Mouse (Mus musculus) kidney, adult 2 months (tissue): ENCODE results near the gene Wrap53. TPM values are rescaled to one million over a fixed set of nuclear protein-coding genes. Genes with fewer than 3 reads are reported as not detected.
"Not testable (repeated sequence)": the region's sequence is repeated elsewhere in the genome, so short reads cannot be mapped to it uniquely, and the experiment has no call there.

Source experiments
- DNase-seq: peaks from one replicate; pipeline ENCODE4 v3.0.0; 2021
- H3K27ac ChIP-seq: fragments of 200-500 bp; 2 replicates; pipeline ENCODE4 v1.5.1; 2012; ENCODE audit warnings: low read depth, low read length, control low read depth, inconsistent platforms; ENCODE audit not compliant: insufficient read depth
- H3K27me3 ChIP-seq: fragments of 200-500 bp; replicated peaks from 2 replicates; pipeline ENCODE4 v1.6.1; 2012; ENCODE audit warnings: mild to moderate bottlenecking, moderate library complexity, low read length, inconsistent platforms; ENCODE audit not compliant: control insufficient read depth, insufficient read depth
- H3K36me3 ChIP-seq: fragments of 200-500 bp; 2 replicates; pipeline ENCODE4 v1.6.1; 2012; ENCODE audit warnings: mild to moderate bottlenecking, moderate library complexity, low read length, inconsistent platforms; ENCODE audit not compliant: control insufficient read depth, insufficient read depth
- H3K4me1 ChIP-seq: fragments of 200-500 bp; 2 replicates; pipeline ENCODE4 v1.6.1; 2011; ENCODE audit warnings: low read length; ENCODE audit not compliant: control insufficient read depth, insufficient read depth
- H3K4me3 ChIP-seq: fragments of 200-500 bp; 2 replicates; pipeline ENCODE4 v1.5.1; 2011; ENCODE audit warnings: mild to moderate bottlenecking, low read depth, low read length, control low read depth; ENCODE audit not compliant: insufficient read depth
- CTCF ChIP-seq: fragments of 200-500 bp; conservative IDR thresholded peaks from 2 replicates; pipeline ENCODE4 v1.5.1; 2011; ENCODE audit warnings: low read depth, mild to moderate bottlenecking, control low read depth, low read length, moderate library complexity, mixed read lengths; ENCODE audit not compliant: insufficient read depth, insufficient read length
- POLR2A ChIP-seq: fragments of 200-500 bp; IDR thresholded peaks from one replicate; pipeline ENCODE4 v1.6.1; 2011; ENCODE audit warnings: low read depth, low read length, control low read depth
- WGBS: fragments of 180-500 bp; shearing (Covaris S2); methylation state at CpG from one replicate; pipeline ENCODE4 v1.1.7; 2018; 5-methylcytosine and 5-hydroxymethylcytosine counted together
- polyA plus RNA-seq: library from polyadenylated mRNA; depleted of rRNA; stranded (reverse); fragments of >200 nt; gene quantifications from 2 replicates; pipeline ENCODE4 v1.2.3, GENCODE M21; 2012; rRNA removed

Gene Wrap53
- 19.8 and 20.7 TPM in 2 replicates for polyA plus RNA-seq

GRCm38 (mm10) chr11:69580091-69580514, at the start of gene Wrap53, which contains the start of gene Trp53:
TSS of gene Wrap53 (minus strand) at chr11:69580255.
TSS of gene Trp53 (plus strand) at chr11:69580359.
- peak; percentile 98 for DNase-seq
- H3K27me3 ChIP-seq: no peaks in the 10 kb centered on the region
- H3K4me3 ChIP-seq: peak within 1 kb of the TSS; percentile 96
- H3K36me3 ChIP-seq: no peaks in the 10 kb centered on the region
- H3K4me1 ChIP-seq: peaks cover 12% of the 10 kb centered on the region; the same call in 1 of the 2 replicates
- H3K27ac ChIP-seq: peak within 1 kb of the TSS; percentile 98
- under 1% methylated on average over 13 of the region's 13 CpGs for WGBS
- TF ChIP-seq CTCF: no peak
- no peak for TF ChIP-seq POLR2A

- WGBS: 44% methylated on average over 1 of the region's 1 CpGs
- Histone ChIP-seq H3K4me3 (no peak overlapping the region), H3K27me3 (no peaks in the 10 kb centered on the region), H3K4me1 (peaks cover 3% of the 10 kb centered on the region; the same call in 1 of the 2 replicates), H3K36me3 (no peaks in the 10 kb centered on the region), H3K27ac (no peak overlapping the region)
- DNase-seq: peak; percentile 38
- TF ChIP-seq POLR2A: no peak
- peak; percentile 16; the same call in 1 of the 2 replicates for TF ChIP-seq CTCF
Observed at GRCm38 (mm10) chr11:69629802-69630201, 49.7 kb upstream of the Wrap53 start.

DNA sequence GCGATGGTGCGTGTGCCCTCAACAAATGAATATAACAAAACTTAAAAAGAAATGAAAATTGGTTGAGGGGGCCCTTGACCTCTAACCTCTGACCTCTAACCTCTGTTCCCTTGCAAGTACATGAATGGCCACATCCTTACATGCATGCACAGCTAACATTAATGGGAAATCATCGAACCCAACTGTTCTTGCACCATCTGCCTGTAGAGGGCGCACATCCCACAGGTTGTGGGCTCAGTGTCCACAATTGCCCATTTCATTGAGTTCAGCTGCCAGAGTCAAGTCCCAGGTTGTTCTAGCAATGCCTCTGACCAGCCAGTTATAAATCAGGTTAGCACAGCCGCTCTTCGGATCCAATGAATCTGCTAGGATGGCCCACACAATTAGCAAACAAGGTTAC, 48.2 kb upstream of the Wrap53 start:
- TF ChIP-seq POLR2A (no peak), CTCF (peak; percentile 99)
- H3K36me3 ChIP-seq: no peaks in the 10 kb centered on the region
- no peak overlapping the region for H3K27ac ChIP-seq
- 38% methylated on average over 6 of the region's 6 CpGs for WGBS
- no peak overlapping the region for H3K4me3 ChIP-seq
- H3K27me3 ChIP-seq: no peaks in the 10 kb centered on the region
- DNase-seq: peak; percentile 87
- no peaks in the 10 kb centered on the region for H3K4me1 ChIP-seq

DNA sequence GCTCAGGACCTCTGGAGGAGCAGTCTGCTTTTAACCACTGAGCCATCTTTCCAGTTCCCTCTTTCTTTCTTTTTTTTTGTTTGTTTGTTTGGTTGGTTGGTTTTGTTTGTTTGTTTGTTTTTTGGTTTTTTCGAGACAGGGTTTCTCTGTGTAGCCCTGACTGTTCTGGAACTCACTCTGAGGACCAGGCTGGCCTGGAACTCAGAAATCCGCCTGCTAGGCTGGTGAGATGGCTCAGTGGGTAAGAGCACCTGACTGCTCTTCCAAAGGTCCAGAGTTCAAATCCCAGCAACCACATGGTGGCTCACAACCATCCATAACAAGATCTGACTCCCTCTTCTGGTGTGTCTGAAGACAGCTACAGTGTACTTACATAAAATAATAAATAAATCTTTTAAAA, 44.3 kb upstream of the Wrap53 start:
- 84% methylated on average over 2 of the region's 2 CpGs for WGBS
- not testable (repeated sequence) for H3K4me3 ChIP-seq, H3K27ac ChIP-seq, H3K36me3 ChIP-seq, DNase-seq, H3K4me1 ChIP-seq, H3K27me3 ChIP-seq

DNA sequence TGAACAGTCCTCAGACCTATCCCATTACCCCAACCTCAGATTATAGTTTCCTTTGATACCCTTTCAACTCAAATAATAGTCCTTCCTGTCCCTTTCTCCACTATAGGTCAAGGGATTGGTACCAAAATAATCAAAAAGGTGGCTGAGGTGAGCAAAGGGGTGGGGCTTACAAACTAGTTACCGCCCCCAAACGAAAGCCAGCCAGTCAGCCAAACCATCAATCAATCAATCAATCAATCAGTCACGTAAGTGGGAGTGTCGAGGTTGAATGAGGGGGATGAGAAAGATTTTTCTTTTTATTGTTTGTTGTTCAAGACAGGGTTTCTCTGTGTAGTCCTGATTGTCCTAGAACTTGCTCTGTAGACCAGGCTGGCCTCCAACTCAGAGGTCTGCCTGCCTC, 43.0 kb upstream of the Wrap53 start:
- TF ChIP-seq POLR2A: no peak
- no peak for TF ChIP-seq CTCF

DNA sequence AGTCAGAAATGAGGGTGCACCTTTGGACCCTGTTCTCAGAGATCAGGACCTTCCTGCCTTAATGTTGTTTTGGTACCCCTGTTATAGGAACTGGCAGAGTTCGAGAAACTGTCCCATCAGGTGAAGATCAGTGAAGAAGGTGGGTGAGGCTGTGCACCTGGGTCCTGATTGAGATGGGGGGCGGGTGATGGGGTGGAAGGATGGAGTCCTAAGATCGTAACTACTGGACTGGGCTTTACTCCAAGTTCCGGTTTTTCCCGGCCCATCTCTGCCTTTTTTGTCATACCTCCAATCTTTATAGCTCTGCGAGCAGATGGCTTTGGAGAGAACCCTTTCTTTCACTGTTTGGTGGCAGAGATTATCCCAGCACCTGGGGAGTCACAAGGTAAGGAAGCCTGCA, 42.4 kb upstream of the Wrap53 start:
- TF ChIP-seq POLR2A: no peak
- DNase-seq: peak; percentile 27
- WGBS: 16% methylated on average over 6 of the region's 6 CpGs
- H3K4me1 ChIP-seq: no peaks in the 10 kb centered on the region; the same call in 1 of the 2 replicates
- no peaks in the 10 kb centered on the region for H3K36me3 ChIP-seq
- no peak overlapping the region for H3K27ac ChIP-seq
- H3K27me3 ChIP-seq: no peaks in the 10 kb centered on the region
- H3K4me3 ChIP-seq: peak overlapping the region; percentile 56

More for the DNA sequence above, 43.0 kb upstream of the Wrap53 start:
- Histone ChIP-seq H3K27me3 (no peaks in the 10 kb centered on the region), H3K4me1 (no peaks in the 10 kb centered on the region; the same call in 1 of the 2 replicates), H3K4me3 (no peak overlapping the region), H3K27ac (no peak overlapping the region), H3K36me3 (no peaks in the 10 kb centered on the region)
- WGBS: 78% methylated on average over 4 of the region's 4 CpGs
- no peak for DNase-seq

- WGBS: under 1% methylated on average over 20 of the region's 20 CpGs
- H3K4me1 ChIP-seq: no peaks in the 10 kb centered on the region; the same call in 1 of the 2 replicates
- no peak for TF ChIP-seq CTCF
- no peak for TF ChIP-seq POLR2A
- no peaks in the 10 kb centered on the region for H3K27me3 ChIP-seq
- DNase-seq: peak; percentile 73
- peak within 1 kb of the TSS; percentile 37 for H3K27ac ChIP-seq
- H3K4me3 ChIP-seq: peak within 1 kb of the TSS; percentile 56
- H3K36me3 ChIP-seq: no peaks in the 10 kb centered on the region
Observed at GRCm38 (mm10) chr11:69621571-69622268, 41.7 kb upstream of the Wrap53 start, which contains the start of gene Sat2. TSS of gene Sat2 (plus strand) at chr11:69622024.
